Mouse (Mus musculus) stomach, postnatal 0 days (tissue): ENCODE measurements around the gene Cep70.

ENCODE experiments used
- CTCF ChIP-seq: IDR thresholded peaks from 2 replicates; pipeline ENCODE4 v1.5.1; 2016; ENCODE audit warnings: antibody characterized with exemption, low read depth, mild to moderate bottlenecking, moderate library complexity
- EP300 ChIP-seq: optimal IDR thresholded peaks from 2 replicates; pipeline ENCODE3; 2016; ENCODE audit warnings: antibody characterized with exemption

DNA sequence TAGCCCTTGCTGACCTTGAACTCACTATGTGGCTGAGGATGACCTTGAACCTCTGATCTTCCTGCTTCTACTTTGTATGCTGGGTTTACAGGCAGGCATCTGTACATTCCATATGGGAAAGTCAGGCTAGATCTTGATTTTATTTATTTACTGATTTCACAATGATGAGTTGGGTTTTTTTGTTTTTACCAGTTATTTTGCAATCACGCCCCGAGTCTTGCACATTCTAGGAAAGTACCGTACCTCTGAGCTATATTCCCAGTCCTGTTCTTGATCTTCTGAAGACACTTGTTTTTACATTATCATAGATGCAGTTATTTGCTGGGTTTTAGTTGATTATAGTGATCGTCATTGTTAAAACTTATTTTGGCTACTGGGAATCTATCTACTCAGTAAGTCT, 5.7 kb downstream of the Cep70 start:
- TF ChIP-seq CTCF (no peak), EP300 (no peak)
